Mouse (Mus musculus) liver, postnatal 0 days (tissue): ENCODE results near the gene Nat8f5.

Source experiments
- CTCF ChIP-seq: sonication (generic); IDR thresholded peaks from 2 replicates; pipeline ENCODE4 v1.5.1; 2016; ENCODE audit warnings: antibody characterized with exemption, low read depth
- EP300 ChIP-seq: IDR thresholded peaks from 2 replicates; pipeline ENCODE4 v1.6.1; 2016; ENCODE audit warnings: antibody characterized with exemption, low read depth, mild to moderate bottlenecking

- TF ChIP-seq CTCF = no peak
- no peak for TF ChIP-seq EP300
Measured at GRCm38 (mm10) chr6:85848140-85848539, 27.4 kb upstream of the Nat8f5 start.
